Comparison of ENCODE assay signal across 8 mouse cellular contexts in the genomic region with DNA sequence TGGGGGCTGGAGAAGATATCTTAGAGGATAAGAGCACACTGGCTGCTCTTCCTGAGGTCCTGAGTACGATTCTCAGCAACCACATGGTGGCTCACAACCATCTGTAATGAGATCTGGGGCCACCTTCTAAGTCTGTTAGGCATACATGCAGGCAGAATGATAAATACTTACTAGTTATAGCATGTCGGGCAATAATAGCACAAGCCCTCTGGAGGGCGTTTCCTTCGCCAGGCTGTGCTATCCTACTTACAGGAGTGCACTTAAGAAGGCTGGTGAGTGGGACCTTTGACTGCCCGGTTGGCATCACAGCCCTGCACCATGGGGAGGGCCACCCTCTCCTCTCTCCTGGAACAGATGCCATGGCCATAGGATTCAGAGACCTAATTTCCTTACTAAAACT.
A peak's percentile ranks its signal among the peaks of the same experiment; 100 is the strongest.
DNase-seq lines count a peak whose midpoint lies in the region; ATAC-seq and TF ChIP-seq lines count a peak whose summit lies in the region.

No protein-coding gene starts in this region.

- no peak for TF ChIP-seq EP300 in liver, postnatal 0 days (IDR thresholded peaks at IDR 0.05; ENCODE audit: low read depth)

- H3K27ac ChIP-seq in forebrain, postnatal 0 days (ENCODE audit: low read depth, low read length) = peak overlapping the region; percentile 97
- H3K27ac ChIP-seq in intestine, postnatal 0 days (ENCODE audit: low read depth, low read length) = peak overlapping the region; percentile 100
- peak overlapping the region; percentile 97 for H3K27ac ChIP-seq in liver, postnatal 0 days (ENCODE audit: low read depth)
- peak overlapping the region; percentile 95 for H3K27ac ChIP-seq in neural tube, embryonic 12.5 days

- 0 out of 2 replicates have a peak, but pooled peaks cover 5% of the 10 kb centered on the region for H3K36me3 ChIP-seq in forebrain, postnatal 0 days (ENCODE audit: insufficient read depth)
- peaks cover 9% of the 10 kb centered on the region; the same call in 1 of the 2 replicates for H3K36me3 ChIP-seq in intestine, postnatal 0 days (ENCODE audit: control insufficient read depth, insufficient read depth)
- H3K36me3 ChIP-seq in liver, postnatal 0 days (replicated peaks; ENCODE audit: insufficient read depth, low read length) = peaks cover 3% of the 10 kb centered on the region; the same call in 1 of the 2 replicates
- peaks cover 6% of the 10 kb centered on the region for H3K36me3 ChIP-seq in neural tube, embryonic 12.5 days

- peak overlapping the region; percentile 93 for H3K9ac ChIP-seq in forebrain, postnatal 0 days
- H3K9ac ChIP-seq in intestine, postnatal 0 days (ENCODE audit: low read depth, low read length) = peak overlapping the region; percentile 94
- peak overlapping the region; percentile 89 for H3K9ac ChIP-seq in liver, postnatal 0 days (replicated peaks)
- H3K9ac ChIP-seq in neural tube, embryonic 12.5 days = peak overlapping the region; percentile 89

- no peaks in the 10 kb centered on the region for H3K27me3 ChIP-seq in forebrain, postnatal 0 days (ENCODE audit: insufficient read depth, low read length)
- no peaks in the 10 kb centered on the region for H3K27me3 ChIP-seq in intestine, postnatal 0 days (replicated peaks; ENCODE audit: control insufficient read depth, insufficient read depth, low read length)
- no peaks in the 10 kb centered on the region; the same call in 1 of the 2 replicates for H3K27me3 ChIP-seq in liver, postnatal 0 days (ENCODE audit: insufficient read depth, low read length)
- no peaks in the 10 kb centered on the region for H3K27me3 ChIP-seq in neural tube, embryonic 12.5 days (replicated peaks)

- peaks cover 8% of the 10 kb centered on the region for H3K4me1 ChIP-seq in forebrain, postnatal 0 days (ENCODE audit: insufficient read depth)
- H3K4me1 ChIP-seq in intestine, postnatal 0 days (replicated peaks; ENCODE audit: control insufficient read depth, insufficient read depth, low read length) = peaks cover 6% of the 10 kb centered on the region; the same call in 1 of the 2 replicates
- peaks cover 17% of the 10 kb centered on the region for H3K4me1 ChIP-seq in liver, postnatal 0 days (ENCODE audit: insufficient read depth)
- H3K4me1 ChIP-seq in neural tube, embryonic 12.5 days = peaks cover 22% of the 10 kb centered on the region

- TF ChIP-seq CTCF in forebrain, postnatal 0 days (IDR thresholded peaks at IDR 0.05; ENCODE audit: low read depth) = peak; percentile 52
- peak; percentile 65; the same call in 1 of the 2 replicates for TF ChIP-seq CTCF in intestine, postnatal 0 days (IDR thresholded peaks at IDR 0.05; ENCODE audit: low read depth)
- TF ChIP-seq CTCF in liver, postnatal 0 days (IDR thresholded peaks at IDR 0.05; ENCODE audit: low read depth) = peak; percentile 60

- WGBS in forebrain, postnatal 0 days = under 1% methylated on average over 5 of the region's 5 CpGs
- WGBS in intestine, postnatal 0 days = 1% methylated on average over 5 of the region's 5 CpGs
- 3% methylated on average over 5 of the region's 5 CpGs for WGBS in liver, postnatal 0 days (ENCODE audit: insufficient replicate concordance)
- 4% methylated on average over 5 of the region's 5 CpGs for WGBS in neural tube, embryonic 12.5 days

- peak; percentile 15 for ATAC-seq in forebrain, postnatal 0 days
- ATAC-seq in intestine, postnatal 0 days = peak; percentile 37; the same call in 1 of the 2 replicates
- ATAC-seq in liver, postnatal 0 days = peak; percentile 31
- no peak for ATAC-seq in neural tube, embryonic 12.5 days (ENCODE audit: low FRiP score, low read depth)

- intact Hi-C loops in left cerebral cortex, postnatal 14 days (cut with DNase I) = loop anchor here (2.0 kb wide), 1 partner anchor 217 kb away; no protein-coding TSS in a partner anchor

- no peaks in the 10 kb centered on the region for H3K9me3 ChIP-seq in forebrain, postnatal 0 days (ENCODE audit: low read length)
- H3K9me3 ChIP-seq in intestine, postnatal 0 days (ENCODE audit: control insufficient read depth) = no peaks in the 10 kb centered on the region
- H3K9me3 ChIP-seq in liver, postnatal 0 days (ENCODE audit: low read length) = no peaks in the 10 kb centered on the region
- no peaks in the 10 kb centered on the region for H3K9me3 ChIP-seq in neural tube, embryonic 12.5 days

- H3K4me3 ChIP-seq in forebrain, postnatal 0 days (ENCODE audit: low read depth, low read length) = peak overlapping the region; percentile 89
- peak overlapping the region; percentile 86 for H3K4me3 ChIP-seq in intestine, postnatal 0 days (ENCODE audit: low read depth, low read length)
- peak overlapping the region; percentile 80 for H3K4me3 ChIP-seq in liver, postnatal 0 days (ENCODE audit: low read depth, low read length)
- peak overlapping the region; percentile 71 for H3K4me3 ChIP-seq in neural tube, embryonic 12.5 days

- DNase-seq in left cerebral cortex, postnatal 14 days (ENCODE audit: low spot score in 2 of 2) = peak; percentile 44 to 47
- DNase-seq in left cerebral cortex, adult 8-10 months (ENCODE audit: low spot score in 2 of 2) = no peak
- peak; percentile 63 for DNase-seq in c-Kit-positive CD71-positive TER-119-negative erythroid progenitor cells, embryonic 14.5 days (ENCODE audit: low read depth)
- DNase-seq in forebrain, postnatal 0 days = peak; percentile 72
- DNase-seq in liver, postnatal 0 days = peak; percentile 62
- DNase-seq in ovary, adult 18-20 months (ENCODE audit: low spot score) = no peak

- H3K4me2 ChIP-seq in forebrain, postnatal 0 days (ENCODE audit: low read depth) = peak overlapping the region; percentile 52
- peak overlapping the region; percentile 77 for H3K4me2 ChIP-seq in intestine, postnatal 0 days (replicated peaks; ENCODE audit: low read depth)
- H3K4me2 ChIP-seq in liver, postnatal 0 days (ENCODE audit: low read depth, low read length) = peak overlapping the region; percentile 80
- peak overlapping the region; percentile 71 for H3K4me2 ChIP-seq in neural tube, embryonic 12.5 days (replicated peaks)

Comparison
In these comparisons a context has a peak if more than half of its experiments do, and no peak if none do; other contexts are left out.
1. DNase-seq: peak in left cerebral cortex, postnatal 14 days (2 of 2), c-Kit-positive CD71-positive TER-119-negative erythroid progenitor cells, embryonic 14.5 days (single experiment), forebrain, postnatal 0 days (single experiment) and liver, postnatal 0 days (single experiment); none in left cerebral cortex, adult 8-10 months (0 of 2) and ovary, adult 18-20 months (single experiment).
2. Peak in every context shown above with its lines, with median percentiles within 50 percentile points of each other: H3K27ac ChIP-seq, H3K4me2 ChIP-seq, H3K4me3 ChIP-seq, H3K9ac ChIP-seq and CTCF ChIP-seq.